Mouse (Mus musculus): ENCODE results near the gene Epb41l2.

DNA sequence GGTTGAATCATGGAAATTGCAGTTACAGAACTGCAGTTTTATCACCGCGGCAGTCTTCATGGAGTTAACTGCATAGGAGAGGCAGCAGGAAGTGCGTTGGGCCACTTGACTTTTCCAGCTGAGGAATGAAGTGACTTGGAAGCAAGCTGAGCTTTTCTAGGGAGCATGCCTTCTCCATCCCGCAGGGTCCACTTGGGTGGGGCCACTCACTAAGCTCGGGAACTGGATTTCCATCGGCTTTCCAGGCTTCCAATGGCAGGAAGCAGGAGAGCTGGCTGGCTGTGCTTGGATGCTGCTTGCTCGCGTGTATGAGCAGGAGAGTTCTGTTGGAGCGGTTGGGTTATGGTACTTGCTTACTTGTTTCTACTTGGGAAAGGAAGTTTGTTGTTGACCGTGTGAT is 72.8 kb downstream of the Epb41l2 start:
- TF ChIP-seq CTCF (IDR thresholded peaks at IDR 0.05; ENCODE audit: low read depth) (no peak), EP300 (IDR thresholded peaks at IDR 0.05; ENCODE audit: low read depth) (no peak)
